Mouse (Mus musculus) MEL (cell line): ENCODE results near the gene Gm11011. TPM values are rescaled to one million over a fixed set of nuclear protein-coding genes. Genes with fewer than 3 reads are reported as not detected.

Source experiments
- DNase-seq: peaks from one replicate; pipeline ENCODE4 v3.0.0; 2011; ENCODE audit warnings: low read depth, low spot score
- H3K27ac ChIP-seq: 2 replicates; pipeline ENCODE4 v1.5.1; 2012; ENCODE audit warnings: low read depth, mild to moderate bottlenecking, control low read depth, low read length, moderate library complexity; ENCODE audit not compliant: control insufficient read depth
- H3K27me3 ChIP-seq, 2 experiments: fragments of 150-350 bp in 1 of 2; sonication (generic) in 1 of 2; 2 replicates each; pipeline ENCODE4 v1.6.1; 2012; ENCODE audit warnings: low read length in 2 of 2, mild to moderate bottlenecking in 2 of 2, improper control_type of control experiment in 1 of 2, moderate library complexity in 1 of 2; ENCODE audit not compliant: insufficient read depth in 2 of 2, control insufficient read depth in 1 of 2
- H3K36me3 ChIP-seq, 2 experiments: 2 replicates each; pipeline ENCODE4 v1.6.1; 2012 to 2014; ENCODE audit warnings: low read length in 2 of 2, improper control_type of control experiment in 1 of 2, inconsistent platforms in 1 of 2, mild to moderate bottlenecking in 1 of 2; ENCODE audit not compliant: insufficient read depth in 2 of 2, control insufficient read depth in 1 of 2
- H3K4me1 ChIP-seq, 2 experiments: fragments of 150-350 bp in 1 of 2; sonication (generic) in 1 of 2; 2 replicates each; pipeline ENCODE4 v1.6.1; 2012; ENCODE audit warnings: low read length in 2 of 2, improper control_type of control experiment in 1 of 2, mild to moderate bottlenecking in 1 of 2; ENCODE audit not compliant: insufficient read depth in 2 of 2, control insufficient read depth in 1 of 2
- H3K4me3 ChIP-seq, 2 experiments: fragments of 150-350 bp in 1 of 2; sonication (generic) in 1 of 2; 2 replicates each; pipeline ENCODE4 v1.5.1; 2012; ENCODE audit warnings: low read depth in 2 of 2, low read length in 2 of 2, mild to moderate bottlenecking in 2 of 2, moderate library complexity in 2 of 2, control low read depth in 1 of 2, improper control_type of control experiment in 1 of 2; ENCODE audit not compliant: control insufficient read depth in 1 of 2, insufficient read depth in 1 of 2
- H3K79me2 ChIP-seq: 2 replicates; pipeline ENCODE4 v1.6.1; 2012; ENCODE audit warnings: mild to moderate bottlenecking, low read length, moderate library complexity; ENCODE audit not compliant: control insufficient read depth, poor library complexity, insufficient read depth
- H3K9ac ChIP-seq: 2 replicates; pipeline ENCODE4 v1.6.1; 2012; ENCODE audit warnings: low read depth, mild to moderate bottlenecking, control low read depth, low read length, moderate library complexity; ENCODE audit not compliant: control insufficient read depth, poor library complexity, severe bottlenecking
- H3K9me3 ChIP-seq: fragments of 150-350 bp; sonication (generic); replicated peaks from 2 replicates; pipeline ENCODE4 v1.6.1; 2012; ENCODE audit warnings: mild to moderate bottlenecking, low read length, improper control_type of control experiment, moderate library complexity; ENCODE audit not compliant: insufficient read depth
- CTCF ChIP-seq, 3 experiments: IDR thresholded peaks in 2 of 3; conservative IDR thresholded peaks in 1 of 3; 2 replicates each; pipeline ENCODE4 v1.5.1; 2011 to 2012; ENCODE audit warnings: low read length in 3 of 3, low read depth in 2 of 3, mild to moderate bottlenecking in 2 of 3, improper control_type of control experiment in 1 of 3, inconsistent platforms in 1 of 3, mixed read lengths in 1 of 3, moderate library complexity in 1 of 3; ENCODE audit not compliant: control insufficient read depth in 1 of 3, insufficient read depth in 1 of 3, poor library complexity in 1 of 3, severe bottlenecking in 1 of 3
- E2F4 ChIP-seq: IDR thresholded peaks from 2 replicates; pipeline ENCODE4 v1.6.1; 2011; ENCODE audit warnings: low read depth, low read length, improper control_type of control experiment, borderline replicate concordance
- GATA1 ChIP-seq: IDR thresholded peaks from 2 replicates; pipeline ENCODE4 v1.6.1; 2011; ENCODE audit warnings: low read depth, low read length, improper control_type of control experiment
- HCFC1 ChIP-seq: IDR thresholded peaks from 2 replicates; pipeline ENCODE4 v1.6.1; 2012; ENCODE audit warnings: low read depth, mild to moderate bottlenecking, inconsistent platforms, low read length, improper control_type of control experiment, moderate library complexity
- JUND ChIP-seq: IDR thresholded peaks from 2 replicates; pipeline ENCODE4 v1.6.1; 2011; ENCODE audit warnings: low read depth, mild to moderate bottlenecking, improper control_type of control experiment, low read length
- KAT2A ChIP-seq: conservative IDR thresholded peaks from 2 replicates; pipeline ENCODE4 v1.6.1; 2012; ENCODE audit warnings: low read depth, low read length, improper control_type of control experiment, inconsistent platforms
- MAX ChIP-seq: IDR thresholded peaks from 2 replicates; pipeline ENCODE4 v1.6.1; 2011; ENCODE audit warnings: low read length, improper control_type of control experiment
- MEF2A ChIP-seq: IDR thresholded peaks from 2 replicates; pipeline ENCODE4 v1.6.1; 2014; ENCODE audit warnings: low read depth, mild to moderate bottlenecking, inconsistent platforms, low read length, improper control_type of control experiment; ENCODE audit not compliant: poor library complexity, insufficient replicate concordance, severe bottlenecking; ENCODE audit errors: extremely low read depth
- MXI1 ChIP-seq: IDR thresholded peaks from 2 replicates; pipeline ENCODE4 v1.6.1; 2011; ENCODE audit warnings: mild to moderate bottlenecking, low read depth, low read length, improper control_type of control experiment
- MYB ChIP-seq: IDR thresholded peaks from 2 replicates; pipeline ENCODE4 v1.6.1; 2011; ENCODE audit warnings: mild to moderate bottlenecking, low read depth, low read length, improper control_type of control experiment
- NRF1 ChIP-seq: IDR thresholded peaks from 2 replicates; pipeline ENCODE4 v1.6.1; 2014; ENCODE audit warnings: low read depth, mild to moderate bottlenecking, inconsistent platforms, low read length, improper control_type of control experiment, moderate library complexity; ENCODE audit not compliant: poor library complexity, insufficient read depth, severe bottlenecking
- POLR2AphosphoS2 ChIP-seq: IDR thresholded peaks from 2 replicates; pipeline ENCODE4 v1.6.1; 2011; ENCODE audit warnings: low read length, improper control_type of control experiment
- POLR2AphosphoS5 ChIP-seq: IDR thresholded peaks from 2 replicates; pipeline ENCODE4 v1.6.1; 2012; ENCODE audit warnings: low read depth, borderline replicate concordance, mild to moderate bottlenecking, inconsistent platforms, low read length, moderate library complexity, mixed read lengths
- RCOR1 ChIP-seq: IDR thresholded peaks from 2 replicates; pipeline ENCODE4 v1.6.1; 2012; ENCODE audit warnings: low read depth, mild to moderate bottlenecking, inconsistent platforms, low read length, improper control_type of control experiment
- SIN3A ChIP-seq: IDR thresholded peaks from 2 replicates; pipeline ENCODE4 v1.6.1; 2012; ENCODE audit warnings: low read length, improper control_type of control experiment, inconsistent platforms
- SMC3 ChIP-seq: IDR thresholded peaks from 2 replicates; pipeline ENCODE4 v1.6.1; 2011; ENCODE audit warnings: low read depth, low read length, improper control_type of control experiment
- TBP ChIP-seq: IDR thresholded peaks from 2 replicates; pipeline ENCODE4 v1.8.0; 2011; ENCODE audit warnings: low read depth, low read length, improper control_type of control experiment
- TCF12 ChIP-seq: IDR thresholded peaks from 2 replicates; pipeline ENCODE4 v1.6.1; 2014; ENCODE audit warnings: low read depth, mild to moderate bottlenecking, inconsistent platforms, low read length, improper control_type of control experiment, moderate library complexity
- ZC3H11A ChIP-seq: IDR thresholded peaks from 2 replicates; pipeline ENCODE4 v1.6.1; 2012; ENCODE audit warnings: low read depth, mild to moderate bottlenecking, inconsistent platforms, low read length, improper control_type of control experiment
- ZMIZ1 ChIP-seq: IDR thresholded peaks from 2 replicates; pipeline ENCODE4 v1.6.1; 2012; ENCODE audit warnings: low read depth, mild to moderate bottlenecking, inconsistent platforms, low read length, improper control_type of control experiment, moderate library complexity
- polyA plus RNA-seq, 2 experiments: library from polyadenylated mRNA; stranded (reverse) in 1 of 2; unstranded in 1 of 2; fragments of >175 nt in 1 of 2; fragments of >200 nt in 1 of 2; gene quantifications; 2 replicates each; pipeline versions ENCODE4 v1.2.1 to v1.2.4; 2012; ENCODE audit warnings: low replicate concordance in 2 of 2, low read depth in 1 of 2; ENCODE audit not compliant: insufficient read length in 2 of 2, insufficient read depth in 1 of 2, missing spikeins in 1 of 2
- total RNA-seq: library from RNA; depleted of rRNA; stranded (reverse); fragments of 300-350 nt; gene quantifications from 2 replicates; pipeline ENCODE4 v1.2.3, GENCODE M21; 2012

Gm11011 gene
- total and polyA plus RNA-seq, 3 experiments: not detected

DNA sequence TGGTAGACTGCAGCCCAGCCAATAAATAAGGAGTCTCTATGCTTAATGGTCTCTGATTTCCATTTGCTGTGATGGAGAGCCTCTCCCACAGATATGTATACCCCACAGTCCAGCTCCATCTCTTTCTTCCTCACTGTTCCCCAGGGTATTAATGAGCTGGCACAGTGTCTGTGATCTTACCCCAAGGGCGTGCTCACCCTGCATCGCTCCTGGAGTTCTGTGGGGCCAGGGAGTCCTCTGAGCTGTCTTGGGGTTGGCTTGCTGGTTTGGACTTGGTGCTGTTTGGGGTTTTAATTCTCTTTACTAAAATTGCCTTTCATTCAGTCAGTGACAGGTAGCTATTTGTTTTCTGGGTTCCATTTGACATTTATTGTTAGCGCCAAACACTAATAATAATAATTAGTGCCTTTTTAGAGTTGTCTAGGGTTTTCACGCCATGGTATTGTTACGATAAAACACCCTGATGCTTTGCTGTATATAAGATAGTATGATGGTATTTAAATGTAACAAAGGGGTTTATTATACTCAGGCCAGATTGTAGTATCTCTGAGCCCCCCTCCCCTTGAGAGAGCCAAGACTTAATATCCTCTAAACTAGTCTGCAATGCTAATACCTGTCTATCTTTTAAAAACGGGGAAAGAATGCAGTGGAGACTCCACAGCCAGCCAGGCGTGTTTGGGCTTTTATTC lies 9.9 kb downstream of the Gm11011 start:
- H3K27ac ChIP-seq: no peak overlapping the region
- no peak overlapping the region for H3K9ac ChIP-seq
- TF ChIP-seq TCF12: no peak
- TF ChIP-seq HCFC1: no peak
- no peak for TF ChIP-seq MAX
- TF ChIP-seq KAT2A: no peak
- TF ChIP-seq TBP: no peak
- TF ChIP-seq MEF2A: no peak
- TF ChIP-seq RCOR1: no peak
- TF ChIP-seq SIN3A: no peak
- TF ChIP-seq GATA1: no peak
- no peak for TF ChIP-seq MXI1
- TF ChIP-seq, all 39 proteins: peak for 0
- Histone ChIP-seq H3K4me3 (no peak overlapping the region), H3K79me2 (no peaks in the 10 kb centered on the region), H3K27me3 (no peaks in the 10 kb centered on the region), H3K4me1 (no peaks in the 10 kb centered on the region), H3K9me3 (no peaks in the 10 kb centered on the region), H3K36me3 (no peaks in the 10 kb centered on the region)
- no peak for DNase-seq

DNA sequence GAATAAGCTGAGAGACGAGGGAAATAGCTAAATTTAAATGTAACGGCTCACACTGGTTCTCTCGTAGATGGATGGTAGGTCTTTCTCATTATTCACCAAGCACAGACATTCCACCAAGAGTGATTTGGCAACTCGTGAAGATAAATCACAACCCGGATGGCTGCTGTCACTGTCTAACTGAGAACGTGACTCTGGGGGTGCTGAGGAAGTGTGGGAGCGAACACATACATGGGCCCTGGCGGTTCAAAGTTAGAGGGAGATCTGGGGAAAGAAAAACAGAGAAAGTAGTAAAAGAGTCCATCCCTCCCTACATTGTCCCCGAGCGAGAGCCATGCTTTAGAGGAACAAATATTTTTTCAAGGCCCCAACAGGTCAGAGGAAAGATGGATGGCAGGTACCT lies 17.5 kb downstream of the Gm11011 start:
- H3K36me3 ChIP-seq: no peaks in the 10 kb centered on the region
- H3K9me3 ChIP-seq: no peaks in the 10 kb centered on the region
- H3K27ac ChIP-seq: no peak overlapping the region
- H3K9ac ChIP-seq: no peak overlapping the region
- DNase-seq: no peak
- H3K27me3 ChIP-seq: no peaks in the 10 kb centered on the region
- no peaks in the 10 kb centered on the region for H3K79me2 ChIP-seq
- H3K4me3 ChIP-seq: no peak overlapping the region
- TF ChIP-seq RCOR1 (no peak), JUND (no peak), SIN3A (no peak), MYB (no peak), POLR2AphosphoS5 (no peak), CTCF (IDR thresholded peaks at IDR 0.05 in 2 of 3, conservative IDR thresholded peaks at IDR 0.05 in 1 of 3; ENCODE audit: control insufficient read depth in 1 of 3, insufficient read depth in 1 of 3, low read depth in 2 of 3, low read length in 3 of 3, poor library complexity in 1 of 3, severe bottlenecking in 1 of 3) (no peak), POLR2AphosphoS2 (no peak), ZMIZ1 (no peak), GATA1 (no peak), E2F4 (no peak), MEF2A (no peak), ZC3H11A (no peak), TBP (no peak), KAT2A (no peak), NRF1 (no peak), MXI1 (no peak), SMC3 (no peak)
- H3K4me1 ChIP-seq: no peaks in the 10 kb centered on the region
